Mouse (Mus musculus) MEL-GATA-1-ER (cell line): ENCODE data around the gene Specc1.
A peak's percentile ranks its signal among the peaks of the same experiment; 100 is the strongest.
"Not testable (repeated sequence)": the region's sequence is repeated elsewhere in the genome, so short reads cannot be mapped to it uniquely, and the experiment has no call there.

ENCODE experiments used
- DNase-seq: peaks from one replicate; pipeline ENCODE4 v3.0.0-alpha.2; 2012; ENCODE audit warnings: low read depth; ENCODE audit errors: extremely low read depth

Gene Specc1

DNA sequence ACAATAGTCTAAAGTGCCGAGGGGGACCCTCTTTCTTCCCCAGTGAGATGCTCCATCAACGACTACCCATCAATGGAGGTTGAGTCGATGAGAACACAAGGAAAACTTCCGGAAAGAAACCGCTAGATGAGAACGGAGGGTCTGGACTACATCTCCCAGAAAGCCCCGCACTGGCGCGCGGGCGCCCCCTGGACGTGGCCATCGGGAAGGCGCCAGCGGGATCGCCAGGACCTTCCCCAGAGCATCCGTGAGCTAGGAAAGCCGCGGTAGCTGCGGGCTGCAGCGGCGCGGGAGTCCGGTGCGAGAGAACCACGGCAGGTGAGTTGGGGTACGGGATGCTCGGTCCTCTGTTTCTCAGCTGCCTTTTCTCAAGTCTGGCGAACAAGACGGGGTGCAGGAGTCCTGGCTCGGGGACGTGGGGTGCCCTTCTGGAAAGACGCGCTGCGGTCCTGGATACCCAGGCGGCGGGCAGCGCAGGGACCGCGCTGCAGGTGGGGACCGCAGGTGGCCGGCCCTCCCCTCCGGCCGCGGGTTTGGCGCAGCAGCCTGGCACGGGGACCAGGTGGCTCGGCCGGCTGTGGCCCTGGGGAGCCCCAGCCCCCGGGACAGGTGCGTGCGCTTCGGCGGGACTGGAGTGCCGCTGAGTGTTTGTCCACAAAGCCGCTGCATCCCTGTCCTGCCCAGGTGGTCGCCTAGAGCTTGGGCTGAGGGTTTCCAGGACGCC is at the start of gene Specc1:
Gene Specc1, plus strand, starts transcription at position 192 of the 724 bp plus-strand sequence.
- peak; percentile 81 for DNase-seq

DNA sequence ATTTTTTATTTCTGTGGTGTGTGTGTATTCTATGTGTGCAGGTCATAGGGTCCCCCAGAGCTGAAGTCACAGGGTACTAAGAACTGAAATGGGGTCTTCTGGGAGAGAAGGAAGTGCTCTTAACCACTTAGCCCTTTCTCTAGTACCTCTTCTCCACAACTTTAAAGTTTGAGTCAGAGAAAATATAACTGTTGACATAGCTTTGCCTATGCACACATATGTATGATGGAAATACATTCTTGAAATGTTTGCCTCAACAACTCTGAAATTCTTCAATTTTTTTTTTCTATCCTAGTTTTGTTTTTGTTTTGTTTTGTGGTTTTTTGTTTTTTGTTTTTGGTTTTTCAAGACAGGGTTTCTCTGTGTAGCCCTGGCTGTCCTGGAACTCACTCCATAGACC is 48.2 kb upstream of the Specc1 start:
- no peak for DNase-seq

DNA sequence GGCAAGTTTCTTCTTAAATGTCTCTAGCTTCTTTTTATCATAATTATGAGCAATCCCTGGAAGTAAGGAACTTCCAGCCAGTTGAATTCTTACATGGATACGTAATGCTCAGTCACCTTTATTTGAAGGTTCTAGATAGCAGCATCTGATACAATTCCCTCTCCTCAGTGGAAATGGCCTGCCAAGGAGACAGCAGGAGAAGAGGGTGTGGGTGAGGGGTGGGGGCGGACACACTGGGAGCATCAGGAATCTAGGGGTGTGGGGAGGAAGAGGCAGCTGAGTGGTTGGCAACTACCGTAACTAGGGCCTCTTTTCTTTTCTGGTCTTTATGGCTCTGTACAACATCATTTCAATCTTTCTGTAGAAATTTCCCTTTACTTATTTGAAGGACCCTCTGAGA is 36.9 kb upstream of the Specc1 start:
- no peak for DNase-seq

DNA sequence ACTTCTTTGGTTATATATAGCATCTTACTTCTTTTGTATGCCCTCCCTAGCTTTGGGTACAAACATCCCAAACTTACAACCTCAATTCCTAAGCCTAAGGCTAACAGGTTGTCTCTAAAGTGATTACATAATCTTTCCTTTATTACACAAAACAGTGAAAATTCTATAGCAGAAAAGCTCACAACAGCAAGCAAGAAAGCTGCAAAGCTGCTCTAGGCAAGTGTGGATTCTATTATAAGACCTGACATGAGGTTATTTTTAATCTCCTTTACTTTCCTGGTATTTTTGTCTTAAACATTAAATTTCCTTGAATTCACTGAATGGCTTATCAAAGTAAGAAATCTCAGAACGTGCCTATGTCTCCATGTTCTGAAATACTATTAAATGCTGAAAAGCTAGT is 33.3 kb upstream of the Specc1 start:
- no peak for DNase-seq

DNA sequence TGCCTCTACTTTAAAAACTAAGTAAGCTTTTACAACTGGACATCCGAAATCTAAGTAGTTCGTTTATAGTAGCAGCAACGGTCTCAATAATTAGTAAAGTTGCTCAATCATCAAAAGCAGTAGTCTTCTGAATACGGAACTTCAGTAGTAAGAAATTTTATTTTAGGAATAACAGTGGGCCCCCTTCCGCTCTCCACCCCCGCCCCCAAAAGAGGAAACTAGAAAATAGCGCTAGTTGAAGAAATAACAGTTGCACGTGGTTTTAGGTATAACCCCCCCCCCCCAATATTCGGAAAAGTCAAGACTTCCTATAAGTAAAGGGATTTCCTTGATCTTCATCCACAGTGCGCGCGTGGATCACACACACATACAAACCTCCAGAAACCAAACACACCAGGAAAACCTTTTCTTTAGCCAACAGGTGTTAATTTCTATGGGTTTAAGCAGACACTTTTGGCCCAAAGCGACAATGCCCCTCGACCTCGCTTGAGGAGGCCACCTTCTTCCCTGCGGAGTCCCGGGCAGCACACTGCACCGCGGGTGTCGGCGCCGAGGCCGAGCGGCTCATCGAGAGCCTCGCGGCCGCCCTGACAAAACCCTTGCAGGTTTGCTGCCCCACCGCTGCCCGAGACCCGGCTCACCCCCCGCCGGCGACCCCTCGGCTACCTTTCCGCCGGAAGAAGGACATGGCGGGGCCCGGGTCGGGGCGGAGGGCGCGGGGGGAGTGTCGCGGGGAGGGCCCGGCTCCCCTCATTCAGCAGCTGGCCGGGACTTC is 27.1 kb upstream of the Specc1 start:
- peak; percentile 66 for DNase-seq

DNA sequence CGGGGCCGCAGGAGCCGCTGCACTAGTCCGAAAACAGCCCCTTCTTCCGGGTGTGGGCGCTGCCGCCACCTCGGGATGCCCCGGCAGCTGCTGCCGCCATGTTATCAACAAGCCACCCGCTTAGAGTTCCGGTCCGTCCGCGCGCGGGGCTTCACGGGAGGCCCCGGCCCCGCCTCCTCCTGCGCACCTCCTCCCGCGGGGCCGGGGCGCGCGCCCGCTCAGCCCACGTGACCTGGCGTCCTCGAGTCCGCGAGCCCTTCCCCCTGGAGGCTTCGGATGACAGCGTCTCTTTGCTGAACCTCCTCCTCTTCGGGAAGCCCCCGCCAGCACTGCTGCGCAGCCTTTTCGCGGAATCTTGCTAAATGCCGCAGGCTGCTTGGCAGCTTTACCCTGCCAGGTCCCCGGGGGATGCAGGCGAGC is 26.5 kb upstream of the Specc1 start, which contains the start of gene Akap10:
Gene Akap10, minus strand, starts transcription at position 155 of the 420 bp plus-strand sequence.
- peak; percentile 87 for DNase-seq

DNA sequence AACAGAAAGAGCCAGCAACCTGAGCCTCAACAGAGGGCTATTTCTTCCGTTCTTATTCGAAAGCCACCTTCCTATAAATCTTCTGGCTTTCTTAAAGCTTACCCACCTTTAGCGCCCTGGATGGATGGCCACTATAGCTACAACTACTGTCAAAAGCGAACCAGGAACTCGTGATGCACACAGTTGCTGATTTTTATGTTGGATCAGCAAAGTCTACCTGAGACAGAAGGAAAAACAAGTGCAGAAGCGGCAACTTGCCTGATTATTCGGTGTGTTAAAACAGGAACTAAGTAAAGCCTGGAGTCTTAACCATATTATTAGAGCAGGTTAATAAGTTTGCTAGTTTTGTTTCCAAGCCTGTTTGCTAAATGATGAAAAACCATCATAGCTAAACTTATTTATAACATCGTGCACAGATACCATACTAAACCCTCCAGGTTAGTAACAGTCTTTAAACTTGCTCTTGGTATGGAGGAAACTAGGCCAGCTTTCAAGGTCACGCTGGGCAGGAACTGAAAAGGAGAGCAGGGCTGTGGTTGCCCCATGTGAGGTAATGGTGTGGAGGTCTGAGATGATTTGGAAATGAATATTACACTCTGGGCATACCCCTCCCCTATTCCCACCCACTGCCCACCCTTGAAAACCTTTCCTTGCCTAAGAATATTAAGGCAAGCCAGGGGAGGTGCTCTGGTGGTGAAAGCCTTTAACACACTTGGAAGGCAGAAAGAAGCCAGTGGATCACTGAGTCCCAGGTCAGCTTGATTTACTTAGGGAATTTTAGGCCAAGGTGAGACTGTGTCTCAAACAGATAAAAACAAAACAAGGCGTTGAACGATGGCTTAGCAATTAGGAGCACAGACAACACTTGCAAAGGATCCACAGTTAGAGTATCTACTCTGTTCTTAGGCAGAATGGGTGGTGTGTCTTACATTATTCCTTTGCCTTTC is 25.6 kb upstream of the Specc1 start:
- peak; percentile 58 for DNase-seq

DNA sequence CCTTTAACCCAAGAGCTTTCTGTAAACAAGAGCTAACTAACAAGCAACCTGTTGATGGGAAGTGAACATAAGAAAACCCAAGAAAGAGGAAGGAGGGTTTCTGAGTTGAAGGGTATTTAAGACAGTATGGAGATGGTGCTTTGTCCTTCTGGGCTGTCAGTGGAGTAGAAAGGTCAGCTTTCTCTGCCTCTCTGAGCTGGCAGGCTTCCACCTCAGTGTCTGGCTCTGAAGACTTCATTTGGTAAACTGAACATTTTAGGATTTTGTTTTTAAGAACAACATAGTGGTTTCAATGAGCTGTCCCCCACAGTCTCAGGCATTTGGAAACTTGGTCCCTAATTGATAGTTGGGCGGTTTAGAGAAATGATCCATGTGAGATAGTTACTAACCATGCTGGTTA is 18.8 kb upstream of the Specc1 start:
- no peak for DNase-seq

DNA sequence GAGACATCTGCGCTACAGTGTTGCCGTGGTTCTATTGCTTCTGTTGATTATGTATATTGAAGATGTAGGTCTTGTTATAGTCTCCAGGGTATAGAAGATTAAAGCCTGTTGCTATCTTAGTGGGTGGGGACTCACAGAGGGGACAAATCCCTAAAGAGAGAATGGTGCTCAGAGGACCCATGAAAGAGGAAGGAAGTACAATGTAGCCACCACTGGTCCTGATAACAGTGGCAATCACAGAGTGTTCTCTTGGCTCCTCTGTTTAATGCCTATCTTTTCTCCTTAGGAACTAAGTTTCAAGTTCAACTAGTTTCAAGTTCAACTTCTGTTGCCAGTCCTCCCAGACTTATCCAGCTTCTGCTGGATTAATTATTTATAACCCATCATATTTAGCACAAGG is 13.7 kb upstream of the Specc1 start:
- peak; percentile 94 for DNase-seq

DNA sequence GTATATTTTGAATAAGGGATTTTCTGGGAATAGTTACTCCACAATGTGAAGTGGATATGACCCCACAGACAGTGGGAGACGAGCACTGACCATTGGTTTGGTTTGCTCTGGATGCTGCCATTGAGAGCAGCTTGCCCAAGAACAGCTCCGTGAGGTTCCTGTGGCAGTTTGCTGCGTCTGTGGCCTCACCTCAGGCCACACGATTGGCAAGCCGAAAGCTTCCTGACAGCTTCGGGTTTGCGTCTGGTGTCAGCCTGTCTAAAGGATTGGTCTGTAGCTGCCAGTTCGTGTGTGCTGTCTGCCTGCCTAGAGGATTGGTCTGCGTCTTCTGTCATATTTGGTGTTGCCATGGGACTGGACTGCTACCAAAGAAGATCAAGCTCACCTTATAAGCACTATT is 12.1 kb upstream of the Specc1 start:
- no peak for DNase-seq

DNA sequence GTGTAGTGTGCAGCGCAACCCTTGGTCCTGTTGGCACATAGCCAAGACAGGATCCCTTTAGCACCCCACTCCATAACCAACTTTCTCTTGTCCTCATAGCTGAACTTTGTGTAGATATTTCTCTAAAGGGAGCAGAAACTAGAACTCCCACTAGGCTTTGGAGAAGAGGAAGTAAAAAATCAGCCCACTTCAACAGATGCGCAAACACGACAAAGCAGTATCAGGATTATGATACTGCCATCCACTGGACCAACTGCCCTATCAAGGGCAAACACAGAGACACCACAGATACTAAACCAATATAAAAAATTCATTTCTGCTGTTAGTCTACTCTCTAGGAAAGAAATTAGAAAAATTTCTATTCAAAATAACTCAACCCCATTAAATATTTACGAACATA is 10.0 kb upstream of the Specc1 start:
- peak; percentile 96 for DNase-seq

DNA sequence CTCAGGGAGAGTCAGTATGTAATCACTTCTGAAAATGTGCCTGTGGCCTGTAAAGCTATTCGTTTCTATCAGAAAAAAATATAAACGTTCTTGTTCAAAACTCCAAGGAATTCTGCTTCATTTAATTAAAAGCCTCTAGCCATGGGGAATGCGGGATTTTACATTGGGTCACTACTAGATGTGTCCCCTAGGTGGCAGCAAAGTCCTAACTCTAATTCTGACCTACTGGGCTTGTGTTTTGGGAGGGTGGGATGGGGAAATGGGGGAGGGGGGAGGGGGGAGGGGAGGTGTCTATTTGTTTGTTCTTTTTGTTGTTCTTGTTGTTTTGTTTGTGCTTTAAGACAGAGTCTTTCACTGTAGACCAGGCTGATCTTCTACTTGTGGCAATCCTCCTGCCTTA is 7.2 kb upstream of the Specc1 start:
- no peak for DNase-seq

DNA sequence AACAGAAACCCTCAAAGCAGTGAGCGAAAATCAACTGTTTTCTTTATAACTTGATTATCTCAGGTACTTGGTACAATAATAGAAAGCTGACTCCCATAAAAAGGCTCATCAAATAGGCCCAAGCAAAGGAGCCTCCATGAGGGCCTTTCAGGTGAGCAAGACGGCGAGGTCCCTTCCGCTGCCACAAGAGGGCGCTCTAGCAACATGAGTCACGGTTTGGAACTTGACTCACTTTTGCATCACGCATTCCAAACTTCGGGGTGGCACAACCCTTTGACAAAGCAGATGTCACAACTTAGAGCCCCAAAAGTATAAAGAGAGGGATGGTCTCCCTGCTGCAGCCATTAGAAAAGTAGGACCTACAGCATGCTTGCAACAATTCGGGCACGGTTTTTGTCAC is 5.9 kb upstream of the Specc1 start:
- peak; percentile 73 for DNase-seq

DNA sequence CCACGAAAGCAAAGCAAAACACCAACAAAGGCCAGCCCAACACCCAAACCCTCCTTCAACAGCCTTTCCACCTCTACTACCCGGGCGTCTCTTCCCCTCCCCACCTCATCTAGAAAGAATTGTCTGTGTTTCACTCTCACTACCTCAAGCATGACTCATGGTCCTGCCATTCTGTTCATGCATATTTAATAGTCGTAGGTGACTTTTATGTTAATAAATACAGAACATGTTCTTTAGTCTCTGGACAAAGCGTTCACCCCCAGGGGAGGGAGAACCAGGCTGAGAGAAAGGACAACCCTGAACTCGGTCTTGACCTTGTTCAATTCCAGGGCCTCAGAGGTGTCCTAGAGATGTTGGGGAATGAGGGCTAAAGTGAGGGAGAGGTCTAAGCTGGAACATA is 1.4 kb upstream of the Specc1 start:
- DNase-seq: no peak

DNA sequence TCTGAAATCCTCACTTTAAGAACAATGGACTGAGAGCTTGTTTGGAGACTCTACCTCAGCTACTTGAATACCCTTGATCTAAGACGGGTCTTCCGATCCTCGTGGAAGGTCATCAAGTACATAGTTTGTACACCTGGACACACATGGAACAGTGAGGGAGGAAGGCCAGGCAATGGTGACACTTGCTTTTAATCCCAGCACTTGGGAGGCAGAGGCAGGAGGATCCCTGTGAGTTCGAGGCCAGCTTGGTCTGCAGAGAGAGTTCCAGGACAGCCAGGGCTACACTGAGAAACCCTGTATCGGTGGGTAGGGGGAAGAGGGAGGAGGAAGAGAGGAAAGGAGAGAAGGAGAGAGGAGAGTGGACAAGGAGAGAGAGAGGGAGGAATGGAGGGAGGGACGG is 612 bp upstream of the Specc1 start:
- no peak for DNase-seq

DNA sequence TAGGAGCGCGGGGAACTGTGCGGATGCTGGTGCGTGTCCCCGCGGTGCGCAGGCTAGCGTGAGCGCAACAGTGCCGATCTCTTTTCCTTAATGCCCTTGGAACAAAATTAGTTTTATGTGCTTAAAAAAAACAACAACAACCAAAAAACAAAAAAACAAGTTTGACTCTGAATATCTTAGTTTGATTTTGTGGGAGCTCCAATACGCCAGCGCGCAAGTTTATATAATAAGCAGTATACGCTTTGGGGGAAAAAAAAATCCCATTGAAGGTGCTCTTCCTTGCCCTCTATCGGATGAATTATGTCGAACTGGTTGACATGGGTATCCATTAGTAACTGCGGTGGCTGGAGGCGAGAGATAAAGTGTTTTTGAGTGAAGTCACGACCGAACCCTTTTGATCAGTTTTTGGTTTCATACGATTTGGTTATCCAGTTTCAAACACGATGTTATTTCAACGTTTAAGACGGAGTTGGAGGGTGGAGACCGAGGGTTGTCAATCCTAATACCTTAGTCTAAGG is 792 bp downstream of the Specc1 start:
- peak; percentile 98 for DNase-seq

DNA sequence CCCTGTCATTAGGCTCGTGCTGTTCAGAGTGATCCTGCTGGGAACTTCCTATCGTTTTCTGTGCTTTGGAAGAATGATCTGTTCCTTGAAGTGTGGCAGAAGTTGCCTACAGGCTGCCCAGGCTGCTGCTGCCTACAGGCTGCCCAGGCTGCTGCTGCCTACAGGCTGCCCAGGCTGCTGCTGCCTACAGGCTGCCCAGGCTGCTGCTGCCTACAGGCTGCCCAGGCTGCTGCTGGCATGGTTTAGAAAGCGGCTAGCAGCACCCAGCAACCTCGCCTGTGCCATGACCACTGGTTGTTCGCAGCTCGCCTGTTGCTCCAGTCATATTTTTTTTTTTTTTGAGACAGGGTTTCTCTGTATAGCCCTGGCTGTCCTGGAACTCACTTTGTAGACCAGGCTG is 2.1 kb downstream of the Specc1 start:
- DNase-seq: not testable (repeated sequence)

DNA sequence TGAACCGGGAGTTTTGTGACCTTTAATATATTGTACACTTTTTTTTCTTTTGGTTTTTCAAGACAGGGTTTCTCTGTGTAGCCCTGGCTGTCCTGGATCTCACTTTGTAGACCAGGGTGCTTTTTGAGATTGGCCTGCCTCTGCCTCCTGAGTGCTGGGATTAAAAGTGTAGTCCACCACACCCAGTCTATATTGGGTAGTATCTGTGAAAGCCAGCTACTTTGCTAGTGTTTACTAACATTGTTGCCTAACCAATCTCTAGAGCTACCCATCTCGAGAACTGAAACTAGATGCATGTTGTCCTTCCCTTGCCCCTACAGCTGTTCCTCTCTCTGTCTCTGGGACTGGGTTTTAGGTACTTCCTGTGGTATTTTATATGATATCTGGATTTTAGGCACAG is 3.5 kb downstream of the Specc1 start:
- no peak for DNase-seq

DNA sequence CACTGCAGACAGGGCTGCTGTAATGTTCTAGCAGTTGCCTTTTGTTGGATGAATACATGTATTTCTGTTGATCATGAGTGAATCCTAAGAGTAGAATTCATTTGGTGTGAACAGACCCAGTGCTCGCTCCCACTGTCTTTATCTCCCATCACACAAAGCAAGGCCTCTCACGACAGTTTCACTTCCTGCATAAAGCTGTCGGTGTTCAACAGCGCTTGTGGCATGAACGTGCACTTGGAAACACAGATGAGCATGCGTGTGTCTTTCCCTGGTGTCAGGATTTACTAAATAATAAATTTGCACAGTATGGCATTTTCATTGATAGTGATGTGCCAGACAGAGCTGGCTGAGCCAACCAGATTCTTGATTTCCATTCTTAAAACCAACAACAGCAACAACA is 6.1 kb downstream of the Specc1 start:
- no peak for DNase-seq

DNA sequence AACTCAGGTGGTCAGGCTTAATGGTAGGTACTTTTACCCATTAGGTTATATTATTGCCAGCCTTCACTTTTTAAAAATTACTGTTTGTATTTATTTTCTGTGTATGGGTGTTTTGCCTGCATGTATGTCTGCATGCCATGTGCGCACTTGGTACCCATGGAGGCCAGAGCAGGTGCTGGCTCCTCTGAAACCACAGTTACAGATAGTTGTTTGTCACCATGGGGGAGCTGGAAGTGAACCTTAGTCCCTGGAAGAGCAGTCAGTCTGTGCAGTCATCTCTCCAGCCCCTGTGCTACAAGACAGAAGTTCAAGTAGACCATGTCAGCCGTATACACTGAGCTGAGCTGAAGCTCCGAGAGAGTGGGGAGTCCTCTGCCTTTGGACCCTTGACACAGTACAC is 6.6 kb downstream of the Specc1 start:
- no peak for DNase-seq

DNA sequence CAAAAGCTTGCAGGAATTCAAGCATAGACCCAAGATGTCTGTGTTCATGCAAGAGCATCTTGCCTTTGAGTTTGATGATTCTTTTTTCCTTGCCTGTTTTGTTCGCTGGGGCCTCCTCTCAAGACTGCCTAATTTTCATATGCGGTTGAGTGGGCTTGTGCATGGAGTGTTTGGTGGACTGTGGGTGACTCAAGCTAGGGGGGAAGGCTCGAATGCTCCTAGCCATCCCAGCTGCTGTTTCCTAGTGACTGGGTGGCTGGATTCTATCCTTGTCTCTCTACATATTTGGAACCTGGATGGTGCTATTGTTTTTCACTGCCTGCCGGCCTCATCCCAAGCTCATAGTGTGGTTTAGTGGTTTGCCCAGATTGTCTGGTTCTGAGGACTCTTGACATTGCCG is 8.0 kb downstream of the Specc1 start:
- DNase-seq: no peak

DNA sequence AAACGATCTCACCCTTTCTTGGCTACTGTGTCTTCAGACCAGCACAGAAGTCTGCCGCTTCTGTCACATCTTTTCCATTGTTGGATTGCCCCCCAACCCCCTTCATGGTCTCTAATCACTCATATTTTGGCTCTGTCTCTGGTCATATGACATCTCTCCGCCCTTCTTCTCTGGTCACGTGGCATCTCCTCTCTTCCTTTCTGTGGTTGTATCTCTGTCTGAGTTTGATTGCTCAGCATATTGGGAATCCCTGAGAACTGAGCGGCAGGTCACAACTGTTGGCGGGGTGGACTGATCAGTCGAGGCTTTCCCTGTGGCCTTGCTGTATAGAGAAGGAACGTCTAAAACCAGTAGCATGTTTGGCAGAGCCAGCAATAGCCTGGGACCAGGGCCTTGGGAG is 10.5 kb downstream of the Specc1 start:
- DNase-seq: no peak
